ENCODE assay signal across 15 mouse cellular contexts in the genomic region with DNA sequence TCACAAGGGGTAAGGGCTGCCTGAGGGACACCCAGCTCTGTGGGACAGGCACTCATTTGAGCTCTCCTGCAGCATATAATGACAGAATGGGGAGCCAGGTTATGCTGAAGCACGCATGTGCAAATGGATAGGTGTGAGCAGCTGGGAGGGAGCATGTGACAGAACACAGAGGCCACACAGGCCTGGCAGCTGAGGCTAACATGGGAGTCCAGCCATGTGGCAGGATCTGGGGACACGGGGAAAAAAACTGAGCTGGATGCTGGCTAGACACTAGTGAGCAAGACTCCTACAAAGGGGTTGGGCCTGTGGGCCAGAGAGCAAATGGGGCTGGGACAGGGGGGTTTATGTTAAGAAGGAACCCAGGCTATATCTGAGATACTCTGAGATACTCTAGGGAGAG.
DNase-seq lines count a peak whose midpoint lies in the region; ATAC-seq and TF ChIP-seq lines count a peak whose summit lies in the region.
"Had no signal": no experiment of that assay in that cellular context is flagged by ENCODE, and none has a peak within 500 bp of the region (broad histone marks: within the 10 kb centered on the region; RNA-seq: fewer than 3 reads in every experiment).

No protein-coding gene starts in this region.

- TF ChIP-seq CTCF in midbrain, postnatal 0 days (IDR thresholded peaks at IDR 0.05) = no peak

- 50% methylated on average over 2 of the region's 2 CpGs for WGBS in hindbrain, embryonic 12.5 days
- WGBS in hindbrain, embryonic 11.5 days = 77% methylated on average over 2 of the region's 2 CpGs
- 56% methylated on average over 2 of the region's 2 CpGs for WGBS in forebrain, embryonic 14.5 days
- 55% methylated on average over 2 of the region's 2 CpGs for WGBS in hindbrain, embryonic 14.5 days
- 70% methylated on average over 2 of the region's 2 CpGs for WGBS in midbrain, postnatal 0 days

- no peaks in the 10 kb centered on the region for H3K27me3 ChIP-seq in hindbrain, embryonic 12.5 days
- H3K27me3 ChIP-seq in hindbrain, embryonic 11.5 days (ENCODE audit: control insufficient read depth, insufficient read depth, low read length) = no peaks in the 10 kb centered on the region
- no peaks in the 10 kb centered on the region for H3K27me3 ChIP-seq in forebrain, embryonic 14.5 days (replicated peaks; ENCODE audit: control insufficient read depth, insufficient read depth, low read length)
- H3K27me3 ChIP-seq in hindbrain, embryonic 14.5 days (ENCODE audit: control insufficient read depth, insufficient read depth, low read length) = no peaks in the 10 kb centered on the region
- no peaks in the 10 kb centered on the region for H3K27me3 ChIP-seq in midbrain, postnatal 0 days (ENCODE audit: insufficient read depth, low read length)

- no peaks in the 10 kb centered on the region for H3K9me3 ChIP-seq in hindbrain, embryonic 12.5 days (replicated peaks)
- H3K9me3 ChIP-seq in hindbrain, embryonic 11.5 days (ENCODE audit: control insufficient read depth, low read length) = no peaks in the 10 kb centered on the region
- no peaks in the 10 kb centered on the region for H3K9me3 ChIP-seq in forebrain, embryonic 14.5 days (replicated peaks; ENCODE audit: control insufficient read depth, low read length)
- no peaks in the 10 kb centered on the region for H3K9me3 ChIP-seq in hindbrain, embryonic 14.5 days (ENCODE audit: control insufficient read depth, low read length)
- no peaks in the 10 kb centered on the region for H3K9me3 ChIP-seq in midbrain, postnatal 0 days (ENCODE audit: low read length)
- H3K9me3 ChIP-seq: limb, embryonic 13.5 days had no signal

- H3K4me3 ChIP-seq in hindbrain, embryonic 12.5 days = no peak overlapping the region
- no peak overlapping the region for H3K4me3 ChIP-seq in hindbrain, embryonic 11.5 days (ENCODE audit: low read depth, low read length)
- no peak overlapping the region for H3K4me3 ChIP-seq in forebrain, embryonic 14.5 days (ENCODE audit: low read depth, low read length)
- no peak overlapping the region for H3K4me3 ChIP-seq in hindbrain, embryonic 14.5 days (replicated peaks; ENCODE audit: low read length)
- no peak overlapping the region for H3K4me3 ChIP-seq in midbrain, postnatal 0 days (ENCODE audit: low read depth, low read length)
- H3K4me3 ChIP-seq: limb, embryonic 13.5 days; myocyte had no signal

- H3K36me3 ChIP-seq in hindbrain, embryonic 12.5 days = no peaks in the 10 kb centered on the region
- no peaks in the 10 kb centered on the region for H3K36me3 ChIP-seq in hindbrain, embryonic 11.5 days (ENCODE audit: control insufficient read depth, insufficient read depth, low read length)
- no peaks in the 10 kb centered on the region for H3K36me3 ChIP-seq in forebrain, embryonic 14.5 days (ENCODE audit: control insufficient read depth, insufficient read depth, low read length)
- H3K36me3 ChIP-seq in hindbrain, embryonic 14.5 days (replicated peaks; ENCODE audit: control insufficient read depth, insufficient read depth) = no peaks in the 10 kb centered on the region
- H3K36me3 ChIP-seq in midbrain, postnatal 0 days (ENCODE audit: insufficient read depth, low read length) = no peaks in the 10 kb centered on the region
- H3K36me3 ChIP-seq: limb, embryonic 13.5 days had no signal

- no peak overlapping the region for H3K9ac ChIP-seq in hindbrain, embryonic 12.5 days
- no peak overlapping the region for H3K9ac ChIP-seq in hindbrain, embryonic 11.5 days (ENCODE audit: low read depth, low read length)
- H3K9ac ChIP-seq in forebrain, embryonic 14.5 days (ENCODE audit: low read length) = peak overlapping the region; percentile 21; the same call in 1 of the 2 replicates
- H3K9ac ChIP-seq in hindbrain, embryonic 14.5 days = no peak overlapping the region
- 0 out of 2 replicates have a peak overlapping the region, but pooled peaks have one; percentile 4 for H3K9ac ChIP-seq in midbrain, postnatal 0 days (replicated peaks; ENCODE audit: low read length, poor library complexity, severe bottlenecking)
- H3K9ac ChIP-seq: limb, embryonic 13.5 days; liver, embryonic 14.5 days had no signal

- H3K4me2 ChIP-seq in hindbrain, embryonic 12.5 days (replicated peaks) = no peak overlapping the region
- H3K4me2 ChIP-seq in hindbrain, embryonic 11.5 days (replicated peaks; ENCODE audit: low read depth, low read length) = no peak overlapping the region
- no peak overlapping the region for H3K4me2 ChIP-seq in forebrain, embryonic 14.5 days (ENCODE audit: low read length)
- H3K4me2 ChIP-seq in hindbrain, embryonic 14.5 days (replicated peaks) = no peak overlapping the region
- no peak overlapping the region for H3K4me2 ChIP-seq in midbrain, postnatal 0 days (ENCODE audit: low read depth, low read length, poor library complexity, severe bottlenecking)
- H3K4me2 ChIP-seq: limb, embryonic 13.5 days had no signal

- H3K27ac ChIP-seq in hindbrain, embryonic 12.5 days = peak overlapping the region; percentile 55
- no peak overlapping the region for H3K27ac ChIP-seq in hindbrain, embryonic 11.5 days (ENCODE audit: low read depth, low read length)
- H3K27ac ChIP-seq in forebrain, embryonic 14.5 days (ENCODE audit: low read depth, low read length) = peak overlapping the region; percentile 58; the same call in 1 of the 2 replicates
- H3K27ac ChIP-seq in hindbrain, embryonic 14.5 days = peak overlapping the region; percentile 73
- no peak overlapping the region for H3K27ac ChIP-seq in midbrain, postnatal 0 days (ENCODE audit: low read depth, low read length)
- H3K27ac ChIP-seq: limb, embryonic 13.5 days; liver, embryonic 14.5 days; stomach, postnatal 0 days had no signal

- DNase-seq in hindbrain, embryonic 11.5 days (ENCODE audit: low spot score) = no peak
- no peak for DNase-seq in forebrain, embryonic 14.5 days (ENCODE audit: low spot score)
- DNase-seq in hindbrain, embryonic 14.5 days (ENCODE audit: low spot score) = no peak
- no peak for DNase-seq in midbrain, postnatal 0 days (ENCODE audit: low spot score)
- no peak for DNase-seq in ovary, postnatal 10 days (ENCODE audit: low spot score)
- DNase-seq in heart, adult 8-10 months (ENCODE audit: low spot score) = no peak
- DNase-seq: cerebellum, adult 9-10 months; heart, adult 18-20 months; heart, postnatal 10 days; right cerebral cortex, postnatal 25 days had no signal

- peaks cover 68% of the 10 kb centered on the region for H3K4me1 ChIP-seq in hindbrain, embryonic 12.5 days
- 0 out of 2 replicates have a peak, but pooled peaks cover 5% of the 10 kb centered on the region for H3K4me1 ChIP-seq in hindbrain, embryonic 11.5 days (replicated peaks; ENCODE audit: control insufficient read depth, insufficient read depth, low read length)
- peaks cover 11% of the 10 kb centered on the region for H3K4me1 ChIP-seq in forebrain, embryonic 14.5 days (ENCODE audit: control insufficient read depth, insufficient read depth, low read length)
- H3K4me1 ChIP-seq in hindbrain, embryonic 14.5 days (replicated peaks; ENCODE audit: control insufficient read depth, insufficient read depth, low read length) = peaks cover 68% of the 10 kb centered on the region
- H3K4me1 ChIP-seq in midbrain, postnatal 0 days (ENCODE audit: insufficient read depth, low read length) = peaks cover 29% of the 10 kb centered on the region

- no peak for ATAC-seq in hindbrain, embryonic 12.5 days (ENCODE audit: low FRiP score)
- ATAC-seq in hindbrain, embryonic 11.5 days (ENCODE audit: low FRiP score) = no peak
- ATAC-seq in forebrain, embryonic 14.5 days = no peak; the same call in 1 of the 2 replicates
- no peak for ATAC-seq in hindbrain, embryonic 14.5 days (ENCODE audit: low FRiP score)
- ATAC-seq in midbrain, postnatal 0 days (ENCODE audit: low FRiP score) = no peak

Comparison
In these comparisons a context has a peak if more than half of its experiments do, and no peak if none do; other contexts are left out.
1. H3K27ac ChIP-seq: peak in hindbrain, embryonic 12.5 days (single experiment), forebrain, embryonic 14.5 days (single experiment) and hindbrain, embryonic 14.5 days (single experiment); none in hindbrain, embryonic 11.5 days (single experiment) and midbrain, postnatal 0 days (single experiment).
2. H3K9ac ChIP-seq: peak in forebrain, embryonic 14.5 days (single experiment) and midbrain, postnatal 0 days (single experiment); none in hindbrain, embryonic 12.5 days (single experiment), hindbrain, embryonic 11.5 days (single experiment) and hindbrain, embryonic 14.5 days (single experiment).